Mouse (Mus musculus) E14TG2a.4 (cell line): ENCODE measurements around the gene Bsn.

Source experiments
- CTCF ChIP-seq: conservative IDR thresholded peaks from 2 replicates; pipeline ENCODE4 v1.5.1; 2014; ENCODE audit warnings: low read length
- POU5F1 ChIP-seq: IDR thresholded peaks from 2 replicates; pipeline ENCODE4 v1.6.1; 2014; ENCODE audit warnings: low read length, borderline replicate concordance

DNA sequence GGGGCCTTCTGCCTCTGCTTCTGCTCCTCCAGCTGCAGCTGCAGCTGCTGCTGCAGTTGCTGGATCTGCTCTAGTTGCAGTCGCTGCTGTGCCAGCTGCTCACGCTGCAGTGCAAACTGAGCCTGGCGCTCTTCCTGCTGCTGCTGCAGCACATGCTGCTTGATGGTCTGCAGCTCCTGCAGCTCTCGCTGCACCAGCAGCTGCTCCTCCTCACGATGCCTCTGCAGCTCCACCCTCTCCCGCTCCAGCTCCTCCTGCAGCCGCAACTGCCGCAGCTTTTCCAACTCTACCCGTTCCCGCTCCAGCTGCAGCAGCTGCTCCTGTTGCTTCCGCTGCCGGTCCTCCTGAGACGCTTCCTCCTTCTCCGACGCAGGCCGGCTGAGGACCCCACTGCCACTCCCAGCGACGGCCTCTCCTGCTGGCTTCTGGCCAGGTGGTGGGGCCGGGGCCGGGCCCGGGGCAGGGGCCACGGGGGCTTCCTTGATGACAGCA is 79.0 kb downstream of the Bsn start:
- TF ChIP-seq CTCF (no peak), POU5F1 (no peak)
